ENCODE assay signal across 8 mouse cellular contexts in genomic region chr2:91537588-91538205, GRCm38 (mm10). TPM values are rescaled to one million over a fixed set of nuclear protein-coding genes. Genes with fewer than 3 reads are reported as not detected.
DNase-seq lines count a peak whose midpoint lies in the region; ATAC-seq and TF ChIP-seq lines count a peak whose summit lies in the region.

No protein-coding gene starts in this region.

- H3K4me1 ChIP-seq in G1E (ENCODE audit: insufficient read depth, low read depth, low read length) = peaks cover 15% of the 10 kb centered on the region
- peaks cover 19% of the 10 kb centered on the region for H3K4me1 ChIP-seq in hindbrain, embryonic 10.5 days (replicated peaks)
- H3K4me1 ChIP-seq in lung, embryonic 15.5 days = peaks cover 5% of the 10 kb centered on the region
- H3K4me1 ChIP-seq in olfactory bulb, adult 2 months (ENCODE audit: control insufficient read depth, insufficient read depth, low read length) = peaks cover 5% of the 10 kb centered on the region

- 0 out of 2 replicates have a peak overlapping the region, but pooled peaks have one; percentile 1 for H3K27ac ChIP-seq in hindbrain, embryonic 10.5 days
- H3K27ac ChIP-seq in lung, embryonic 15.5 days = no peak overlapping the region
- peak overlapping the region; percentile 31; the same call in 1 of the 2 replicates for H3K27ac ChIP-seq in olfactory bulb, adult 2 months (ENCODE audit: insufficient read depth, low read depth, low read length)

- no peak overlapping the region for H3K9ac ChIP-seq in lung, embryonic 15.5 days

- DNase-seq in G1E (ENCODE audit: low spot score) = peak; percentile 62
- DNase-seq in cerebellum, adult 9-11 months = peak; percentile 88
- DNase-seq in frontal cortex, adult 2 months (ENCODE audit: extremely low spot score in 1 of 2, low spot score in 1 of 2) = peak; percentile 53 to 71
- DNase-seq in hindbrain, embryonic 10.5 days (ENCODE audit: low spot score) = peak; percentile 78
- DNase-seq in layer of hippocampus, adult 9-10 months (ENCODE audit: low spot score) = peak; percentile 44
- peak; percentile 78 to 80 for DNase-seq in thymus, adult 18-20 months

- H3K36me3 ChIP-seq in G1E (replicated peaks) = peaks cover 7% of the 10 kb centered on the region
- H3K36me3 ChIP-seq in hindbrain, embryonic 10.5 days = peaks cover 22% of the 10 kb centered on the region
- H3K36me3 ChIP-seq in lung, embryonic 15.5 days = no peaks in the 10 kb centered on the region

- no peak for TF ChIP-seq CTCF in G1E (IDR thresholded peaks at IDR 0.05; ENCODE audit: low read depth, low read length)
- TF ChIP-seq CTCF in olfactory bulb, adult 2 months (IDR thresholded peaks at IDR 0.05; ENCODE audit: insufficient read depth, low read depth, low read length) = no peak

- peak overlapping the region; percentile 54 for H3K4me2 ChIP-seq in lung, embryonic 15.5 days

- 4% methylated on average over 17 of the region's 17 CpGs for WGBS in hindbrain, embryonic 10.5 days
- WGBS in lung, embryonic 15.5 days = 5% methylated on average over 17 of the region's 17 CpGs
- WGBS in olfactory bulb, adult 2 months = 2% methylated on average over 17 of the region's 17 CpGs

- peak overlapping the region; percentile 70 for H3K4me3 ChIP-seq in G1E (ENCODE audit: low read depth, low read length)
- H3K4me3 ChIP-seq in hindbrain, embryonic 10.5 days = peak overlapping the region; percentile 38
- H3K4me3 ChIP-seq in lung, embryonic 15.5 days = peak overlapping the region; percentile 37
- peak overlapping the region; percentile 59 for H3K4me3 ChIP-seq in olfactory bulb, adult 2 months (ENCODE audit: insufficient read depth, low read depth, low read length)

- no peaks in the 10 kb centered on the region for H3K9me3 ChIP-seq in G1E (replicated peaks)
- no peaks in the 10 kb centered on the region for H3K9me3 ChIP-seq in hindbrain, embryonic 10.5 days
- H3K9me3 ChIP-seq in lung, embryonic 15.5 days = no peaks in the 10 kb centered on the region

- no peak for TF ChIP-seq POLR2A in olfactory bulb, adult 2 months (IDR thresholded peaks at IDR 0.05; ENCODE audit: insufficient read depth, low read depth, low read length)

- ATAC-seq in G1E (ENCODE audit: extremely low read depth, insufficient number of reproducible peaks, low FRiP score, poor library complexity, severe bottlenecking) = peak; percentile 98
- peak; percentile 96 for ATAC-seq in lung, embryonic 15.5 days (ENCODE audit: borderline replicate concordance, extremely low read depth, low FRiP score, low TSS enrichment)

- H3K27me3 ChIP-seq in G1E (ENCODE audit: insufficient read depth, low read length) = no peaks in the 10 kb centered on the region
- H3K27me3 ChIP-seq in hindbrain, embryonic 10.5 days (ENCODE audit: insufficient read depth, poor library complexity, severe bottlenecking) = no peaks in the 10 kb centered on the region
- no peaks in the 10 kb centered on the region for H3K27me3 ChIP-seq in lung, embryonic 15.5 days

RNA-seq across cellular contexts. Expression of gene Ckap5, which starts 11.1 kb away (rescaled TPM):
- 120 and 153 TPM in 2 replicates for total RNA-seq in G1E (2014; fragmentation: Nextera tagmentation)
- total RNA-seq in G1E (2017) = 81.2 and 97.6 TPM in 2 replicates
- polyA plus RNA-seq in G1E (2012) = 3.0 and 3.8 TPM in 2 replicates
- polyA plus RNA-seq in frontal cortex, adult 2 months (2012; rRNA removed) = 59.8 and 69.1 TPM in 2 replicates
- polyA plus RNA-seq in hindbrain, embryonic 10.5 days (2016; fragmentation: Nextera tagmentation; extraction: Ambion mirVana) = 125 and 144 TPM in 2 replicates
- 102 and 105 TPM in 2 replicates for polyA plus RNA-seq in lung, embryonic 15.5 days (2015; fragmentation: Nextera tagmentation; extraction: Ambion mirVana)
- 291 and 393 TPM in 2 replicates for polyA plus RNA-seq in olfactory bulb, adult 2 months (2012; ENCODE audit: insufficient read depth, insufficient read length, low replicate concordance, missing spikeins)

Comparison
In these comparisons a context has a peak if more than half of its experiments do, and no peak if none do; other contexts are left out.
1. RNA of gene Ckap5, which starts 11.1 kb away (polyA plus RNA-seq): 291 to 393 TPM in olfactory bulb, adult 2 months, 125 to 144 TPM in hindbrain, embryonic 10.5 days, 102 to 105 TPM in lung, embryonic 15.5 days and 59.8 to 69.1 TPM in frontal cortex, adult 2 months; 3.0 to 3.8 TPM in G1E; every median in the first group is over 10 times any median in the second.
2. Peak in every context shown above with its lines, with median percentiles within 50 percentile points of each other: DNase-seq and H3K4me3 ChIP-seq.